Mouse (Mus musculus) G1E (cell line): ENCODE data around the gene Galnt2.

Source experiments
- CTCF ChIP-seq: IDR thresholded peaks from 2 replicates; pipeline ENCODE4 v1.5.1; 2012; ENCODE audit warnings: low read depth, low read length, inconsistent platforms, mixed read lengths
- POLR2AphosphoS5 ChIP-seq: IDR thresholded peaks from 2 replicates; pipeline ENCODE4 v1.6.1; 2012; ENCODE audit warnings: low read depth, low read length, inconsistent platforms; ENCODE audit not compliant: insufficient replicate concordance
- TAL1 ChIP-seq: conservative IDR thresholded peaks from 2 replicates; pipeline ENCODE4 v1.6.1; 2012; ENCODE audit warnings: low read depth, low read length, inconsistent platforms, mixed read lengths

DNA sequence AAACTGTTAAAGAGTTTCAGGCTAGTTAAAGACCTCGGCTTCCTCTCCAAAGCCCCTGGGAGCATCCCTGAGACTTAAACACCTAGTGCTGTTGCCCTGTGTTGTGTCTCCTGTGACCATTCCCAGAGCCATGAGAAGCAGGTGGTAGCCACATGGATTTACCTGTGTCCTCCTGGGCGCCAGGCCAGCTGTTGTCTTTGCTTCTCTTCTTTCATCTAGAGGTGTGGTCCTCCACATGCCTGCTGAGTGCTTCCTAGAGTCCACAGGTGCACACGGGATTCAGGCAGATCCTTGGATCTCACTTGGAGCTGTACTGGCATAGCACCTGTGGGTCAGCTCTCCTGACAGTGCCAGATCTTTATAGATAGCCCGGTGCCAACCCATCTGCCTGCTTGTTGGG lies 36.0 kb downstream of the Galnt2 start:
- TF ChIP-seq CTCF (no peak), POLR2AphosphoS5 (no peak), TAL1 (no peak)
